Mouse (Mus musculus): ENCODE measurements around the gene Commd7.
A peak's percentile ranks its signal among the peaks of the same experiment; 100 is the strongest.

Commd7 gene

GRCm38 (mm10) chr2:153586515-153587174 lies 45.9 kb downstream of the Commd7 start:
- DNase-seq (ENCODE audit: low read depth, low spot score): peak; percentile 36

DNA sequence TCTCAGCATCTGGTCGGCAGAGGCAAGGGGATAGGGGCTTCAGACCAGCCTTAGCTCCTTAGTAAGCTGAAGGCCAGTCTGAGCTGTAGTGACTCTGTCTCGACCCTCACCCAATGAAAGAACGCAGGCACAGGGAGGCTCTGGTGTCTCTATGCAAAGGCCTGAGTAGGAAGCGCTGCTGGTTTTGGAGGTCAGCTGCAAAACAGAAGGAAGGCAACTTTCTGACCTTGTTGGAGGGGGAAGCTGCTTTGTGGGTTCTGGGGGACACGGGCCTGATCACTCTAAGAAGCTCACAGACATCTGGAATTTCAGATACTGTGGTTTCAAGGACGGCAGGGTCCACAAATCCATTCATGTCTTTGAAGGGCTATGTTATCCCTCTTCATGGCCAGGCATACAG lies 46.6 kb downstream of the Commd7 start:
- DNase-seq (ENCODE audit: low read depth, low spot score): no peak

GRCm38 (mm10) chr2:153584396-153584795 lies 48.2 kb downstream of the Commd7 start:
- DNase-seq (ENCODE audit: low read depth, low spot score): no peak

- no peak for DNase-seq (ENCODE audit: low read depth, low spot score)
These were observed 48.9 kb downstream of the Commd7 start for GRCm38 (mm10) chr2:153583641-153584049.

DNA sequence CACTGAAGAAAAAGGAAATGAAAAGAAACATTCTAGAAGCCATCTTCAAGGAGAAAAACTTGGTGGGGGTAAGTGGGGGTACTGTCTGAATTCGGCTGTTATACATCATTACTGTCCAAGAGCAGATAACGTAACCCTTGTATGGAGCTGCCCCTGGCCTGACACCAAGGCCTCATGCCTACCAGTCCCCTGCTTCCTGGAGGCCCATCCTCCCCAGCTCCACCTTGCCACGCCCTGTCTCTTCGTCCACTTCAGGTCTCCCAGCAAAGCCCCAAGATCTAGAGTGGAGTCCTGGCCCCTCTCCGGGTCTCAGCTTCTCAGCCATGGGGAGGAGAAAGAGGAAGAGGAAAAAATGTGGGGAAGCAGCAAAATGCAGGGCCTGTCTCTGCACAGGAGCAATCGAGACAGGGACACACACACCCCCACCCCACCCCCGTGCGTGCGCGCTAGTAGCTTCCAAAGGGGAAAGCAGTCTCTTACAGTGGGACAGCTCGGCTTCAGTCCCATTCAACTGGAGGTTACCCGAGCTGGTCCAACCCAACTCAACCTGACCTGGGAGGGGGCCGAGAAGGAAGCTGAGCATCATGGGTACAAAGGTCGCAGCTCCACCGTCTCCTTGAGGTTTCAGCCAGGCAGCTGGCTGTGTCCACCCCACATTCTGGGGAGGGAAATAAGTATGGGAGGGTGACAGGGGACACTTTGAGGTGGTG lies 49.5 kb downstream of the Commd7 start:
- DNase-seq (ENCODE audit: low read depth, low spot score): no peak

DNA sequence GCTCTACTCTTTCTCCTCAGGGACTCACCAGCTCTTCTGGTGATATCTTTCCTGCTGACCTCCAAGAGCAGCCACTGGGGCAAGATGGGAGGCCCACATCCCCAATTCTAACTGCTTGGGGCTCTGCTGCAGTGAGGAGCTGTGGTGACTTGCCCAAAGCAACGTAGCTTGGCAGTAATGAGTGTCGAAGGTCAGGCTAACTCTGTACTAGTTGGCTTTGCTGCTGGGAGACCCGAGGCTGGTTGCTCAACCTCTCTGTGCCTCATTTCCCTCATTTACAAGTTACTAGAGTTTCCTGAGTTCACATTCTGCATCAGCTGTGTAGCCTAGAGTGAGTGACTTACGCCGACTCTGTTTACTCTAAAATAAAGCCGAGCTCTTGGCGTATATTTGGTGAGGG lies 51.2 kb downstream of the Commd7 start:
- no peak for DNase-seq (ENCODE audit: low read depth, low spot score)

DNA sequence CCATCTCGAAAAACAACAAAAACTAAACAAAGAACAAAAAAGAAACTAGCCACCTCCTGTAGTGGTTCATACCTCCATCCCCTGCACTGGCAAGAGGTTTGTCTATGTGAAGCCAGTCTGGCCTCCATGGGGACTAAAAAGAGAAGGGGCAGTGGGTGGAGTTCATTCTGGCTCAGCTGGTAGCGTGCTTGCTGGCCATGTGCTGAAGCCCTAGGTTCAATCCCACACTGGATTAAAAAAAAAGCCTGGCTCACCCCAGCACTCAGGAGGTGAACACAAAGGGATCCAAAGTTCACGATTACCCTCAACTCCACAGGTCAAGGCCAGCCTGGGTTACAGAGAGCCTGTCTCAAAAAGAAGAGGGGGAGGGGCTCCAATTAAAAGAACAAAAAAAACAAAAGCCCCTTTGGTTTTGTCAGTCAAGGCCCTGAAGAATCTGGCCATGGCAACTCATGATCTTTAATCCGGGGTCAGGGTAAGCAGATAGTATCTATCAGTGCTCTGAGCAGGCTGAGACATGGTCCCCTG lies 52.1 kb downstream of the Commd7 start:
- DNase-seq (ENCODE audit: low read depth, low spot score): no peak

DNA sequence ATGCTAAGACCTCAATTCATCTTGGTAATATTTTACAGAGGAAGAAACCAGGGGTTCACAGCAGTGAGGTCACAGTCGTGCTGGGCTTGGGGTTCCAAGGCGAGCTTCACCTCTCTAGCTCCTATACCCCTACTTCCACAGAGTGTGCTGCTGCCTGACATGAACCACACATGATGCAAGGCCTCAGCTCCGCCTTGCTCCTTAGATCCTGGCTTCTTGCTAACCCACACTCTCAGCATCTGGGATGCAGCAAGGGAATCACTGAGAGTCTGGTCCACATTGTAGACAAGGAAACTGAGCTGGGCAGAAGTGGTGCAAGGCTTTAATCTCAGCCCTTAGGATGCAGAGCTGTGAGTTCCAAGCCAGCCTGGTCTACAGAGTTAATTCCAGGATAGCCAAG lies 52.5 kb downstream of the Commd7 start:
- DNase-seq (ENCODE audit: low read depth, low spot score): no peak

- no peak for DNase-seq (ENCODE audit: low read depth, low spot score)
These were observed 55.5 kb downstream of the Commd7 start for GRCm38 (mm10) chr2:153577122-153577521.

DNA sequence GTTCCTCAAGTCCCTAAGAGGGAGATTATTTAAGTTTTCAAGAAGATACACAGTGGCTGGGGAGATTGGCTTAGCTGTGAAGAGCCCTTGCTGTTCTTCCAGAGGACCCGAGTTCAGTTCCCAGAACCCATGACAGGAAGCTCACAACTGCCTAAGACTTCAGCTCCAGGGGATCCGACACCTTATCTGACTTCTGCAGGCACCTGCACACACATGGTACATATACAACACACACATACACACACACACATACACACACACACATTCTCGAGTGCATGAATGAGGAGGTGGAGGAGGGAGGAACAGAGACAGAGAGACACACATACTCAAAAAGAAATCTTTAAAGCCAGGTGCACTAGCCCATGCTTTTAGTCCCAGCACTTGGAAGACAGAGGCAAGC lies 56.4 kb downstream of the Commd7 start:
- no peak for DNase-seq (ENCODE audit: low read depth, low spot score)

GRCm38 (mm10) chr2:153575554-153575953 lies 57.0 kb downstream of the Commd7 start:
- no peak for DNase-seq (ENCODE audit: low read depth, low spot score)

- DNase-seq (ENCODE audit: low read depth, low spot score): no peak
These were observed 59.5 kb downstream of the Commd7 start for GRCm38 (mm10) chr2:153573101-153573500.

- DNase-seq (ENCODE audit: low read depth, low spot score): no peak
These were observed 64.0 kb downstream of the Commd7 start for GRCm38 (mm10) chr2:153568541-153568940.

GRCm38 (mm10) chr2:153568013-153568412 lies 64.6 kb downstream of the Commd7 start:
- no peak for DNase-seq (ENCODE audit: low read depth, low spot score)
